14 mouse cellular contexts compared by ENCODE assay signal in genomic region chr12:24712396-24712795, GRCm38 (mm10). TPM values are rescaled to one million over a fixed set of nuclear protein-coding genes. Genes with fewer than 3 reads are reported as not detected.
A peak's percentile ranks its signal among the peaks of the same experiment; 100 is the strongest.
DNase-seq lines count a peak whose midpoint lies in the region; ATAC-seq and TF ChIP-seq lines count a peak whose summit lies in the region.
"Had no signal": no experiment of that assay in that cellular context is flagged by ENCODE, and none has a peak within 500 bp of the region (broad histone marks: within the 10 kb centered on the region; RNA-seq: fewer than 3 reads in every experiment).

No protein-coding gene starts in this region.

- WGBS in forebrain, embryonic 12.5 days, result 89% methylated on average over 8 of the region's 8 CpGs
- 89% methylated on average over 8 of the region's 8 CpGs for WGBS in forebrain, embryonic 13.5 days
- 55% methylated on average over 8 of the region's 8 CpGs for WGBS in lung, postnatal 0 days
- WGBS in liver, embryonic 15.5 days (ENCODE audit: insufficient replicate concordance), result 74% methylated on average over 8 of the region's 8 CpGs

- peak; percentile 39; the same call in 1 of the 2 replicates for TF ChIP-seq EP300 in lung, postnatal 0 days (IDR thresholded peaks at IDR 0.05)

- H3K4me1 ChIP-seq in forebrain, embryonic 12.5 days, result peaks cover 43% of the 10 kb centered on the region
- H3K4me1 ChIP-seq in forebrain, embryonic 13.5 days, result peaks cover 44% of the 10 kb centered on the region
- 0 out of 2 replicates have a peak, but pooled peaks cover 4% of the 10 kb centered on the region for H3K4me1 ChIP-seq in lung, postnatal 0 days (ENCODE audit: insufficient read depth, low read depth, low read length)
- peaks cover 85% of the 10 kb centered on the region for H3K4me1 ChIP-seq in liver, embryonic 15.5 days (replicated peaks)

- DNase-seq in lung, postnatal 0 days (ENCODE audit: low spot score), result peak; percentile 45
- DNase-seq in lung, postnatal 25 days (ENCODE audit: low spot score), result no peak
- peak; percentile 63 for DNase-seq in ZHBTc4 (ENCODE audit: low read depth, low spot score)
- DNase-seq in urinary bladder, postnatal 4 days (ENCODE audit: low spot score in 2 of 2), result no peak
- DNase-seq: B cell, adult 2 months; cerebellum, postnatal 10 days; heart, adult 18-20 months; kidney, postnatal 10 days; right cerebral cortex, postnatal 25 days had no signal

- ATAC-seq in forebrain, embryonic 12.5 days (ENCODE audit: low FRiP score), result no peak
- no peak for ATAC-seq in forebrain, embryonic 13.5 days
- ATAC-seq in lung, postnatal 0 days, result peak; percentile 27; the same call in 1 of the 2 replicates
- no peak for ATAC-seq in liver, embryonic 15.5 days (ENCODE audit: insufficient read depth)
- ATAC-seq in erythroid progenitor cell, adult 5-6 weeks (replicated peaks; ENCODE audit: low FRiP score, poor library complexity, severe bottlenecking), result no peak

- TF ChIP-seq CTCF in lung, postnatal 0 days (IDR thresholded peaks at IDR 0.05), result no peak

- peaks cover 43% of the 10 kb centered on the region for H3K36me3 ChIP-seq in forebrain, embryonic 12.5 days (replicated peaks)
- H3K36me3 ChIP-seq in forebrain, embryonic 13.5 days (ENCODE audit: poor library complexity, severe bottlenecking), result peaks cover 44% of the 10 kb centered on the region
- H3K36me3 ChIP-seq in lung, postnatal 0 days (ENCODE audit: insufficient read depth, low read length), result no peaks in the 10 kb centered on the region
- peaks cover 77% of the 10 kb centered on the region for H3K36me3 ChIP-seq in liver, embryonic 15.5 days (replicated peaks)

- H3K9ac ChIP-seq in forebrain, embryonic 12.5 days, result no peak overlapping the region
- no peak overlapping the region for H3K9ac ChIP-seq in forebrain, embryonic 13.5 days
- no peak overlapping the region for H3K9ac ChIP-seq in lung, postnatal 0 days (replicated peaks; ENCODE audit: low read depth)
- H3K9ac ChIP-seq in liver, embryonic 15.5 days, result peak overlapping the region; percentile 89; the same call in 1 of the 2 replicates
- H3K9ac ChIP-seq: neural tube, embryonic 12.5 days had no signal

- no peak overlapping the region for H3K27ac ChIP-seq in forebrain, embryonic 12.5 days
- H3K27ac ChIP-seq in forebrain, embryonic 13.5 days, result no peak overlapping the region
- no peak overlapping the region for H3K27ac ChIP-seq in lung, postnatal 0 days (ENCODE audit: low read length)
- H3K27ac ChIP-seq in liver, embryonic 15.5 days (replicated peaks), result peak overlapping the region; percentile 43; the same call in 1 of the 2 replicates
- H3K27ac ChIP-seq: neural tube, embryonic 12.5 days had no signal

- no peak overlapping the region for H3K4me3 ChIP-seq in forebrain, embryonic 12.5 days (replicated peaks)
- H3K4me3 ChIP-seq in forebrain, embryonic 13.5 days, result no peak overlapping the region
- H3K4me3 ChIP-seq in lung, postnatal 0 days (ENCODE audit: low read depth, low read length), result no peak overlapping the region
- H3K4me3 ChIP-seq in liver, embryonic 15.5 days (replicated peaks), result peak overlapping the region; percentile 89
- H3K4me3 ChIP-seq: neural tube, embryonic 12.5 days had no signal

- 0 out of 2 replicates have a peak overlapping the region, but pooled peaks have one; percentile 71 for H3K4me2 ChIP-seq in forebrain, embryonic 12.5 days
- H3K4me2 ChIP-seq in forebrain, embryonic 13.5 days, result no peak overlapping the region
- no peak overlapping the region for H3K4me2 ChIP-seq in lung, postnatal 0 days (replicated peaks; ENCODE audit: low read depth, low read length)
- peak overlapping the region; percentile 76 for H3K4me2 ChIP-seq in liver, embryonic 15.5 days

- no peaks in the 10 kb centered on the region for H3K27me3 ChIP-seq in forebrain, embryonic 12.5 days
- no peaks in the 10 kb centered on the region for H3K27me3 ChIP-seq in forebrain, embryonic 13.5 days
- H3K27me3 ChIP-seq in lung, postnatal 0 days (replicated peaks; ENCODE audit: insufficient read depth, low read length), result no peaks in the 10 kb centered on the region
- no peaks in the 10 kb centered on the region for H3K27me3 ChIP-seq in liver, embryonic 15.5 days
- H3K27me3 ChIP-seq: neural tube, embryonic 12.5 days had no signal

- no peaks in the 10 kb centered on the region for H3K9me3 ChIP-seq in forebrain, embryonic 12.5 days
- H3K9me3 ChIP-seq in forebrain, embryonic 13.5 days (replicated peaks), result no peaks in the 10 kb centered on the region
- no peaks in the 10 kb centered on the region for H3K9me3 ChIP-seq in lung, postnatal 0 days (ENCODE audit: low read length)
- H3K9me3 ChIP-seq in liver, embryonic 15.5 days (replicated peaks), result no peaks in the 10 kb centered on the region
- H3K9me3 ChIP-seq: neural tube, embryonic 12.5 days had no signal

RNA-seq across cellular contexts. Expression of gene Rrm2, which starts 4.4 kb away (rescaled TPM):
- polyA plus RNA-seq in forebrain, embryonic 12.5 days (2016; fragmentation: Nextera tagmentation; extraction: Ambion mirVana), result 525 and 536 TPM in 2 replicates
- polyA plus RNA-seq in forebrain, embryonic 13.5 days (2015; fragmentation: Nextera tagmentation; extraction: Ambion mirVana), result 405 and 421 TPM in 2 replicates
- 16.3 and 20.7 TPM in 2 replicates for polyA plus RNA-seq in lung, postnatal 0 days (2015; fragmentation: Nextera tagmentation; extraction: Ambion mirVana)
- 444 and 469 TPM in 2 replicates for polyA plus RNA-seq in liver, embryonic 15.5 days (2015; fragmentation: Nextera tagmentation; extraction: Ambion mirVana)
- 647 and 687 TPM in 2 replicates for total RNA-seq in erythroid progenitor cell, adult 5-6 weeks (2015; ENCODE audit: low replicate concordance)
- total RNA-seq in erythroid progenitor cell, adult 5-6 weeks (2017; ENCODE audit: low replicate concordance), result 662 and 846 TPM in 2 replicates

RNA-seq across cellular contexts. Expression of gene Cys1, which starts 30.8 kb away (rescaled TPM):
- 1.0 and 1.1 TPM in 2 replicates for polyA plus RNA-seq in forebrain, embryonic 12.5 days (2016; fragmentation: Nextera tagmentation; extraction: Ambion mirVana)
- 0.45 and 0.58 TPM in 2 replicates for polyA plus RNA-seq in forebrain, embryonic 13.5 days (2015; fragmentation: Nextera tagmentation; extraction: Ambion mirVana)
- polyA plus RNA-seq in lung, postnatal 0 days (2015; fragmentation: Nextera tagmentation; extraction: Ambion mirVana), result 1.7 and 2.3 TPM in 2 replicates
- polyA plus RNA-seq in liver, embryonic 15.5 days (2015; fragmentation: Nextera tagmentation; extraction: Ambion mirVana), result 0.61 and 0.76 TPM in 2 replicates
- not detected in 2 replicates for total RNA-seq in erythroid progenitor cell, adult 5-6 weeks (2015; ENCODE audit: low replicate concordance)
- total RNA-seq in erythroid progenitor cell, adult 5-6 weeks (2017; ENCODE audit: low replicate concordance), result 0.39 TPM in 1 of 2 replicates, not detected in the other

Comparison
In these comparisons a context has a peak if more than half of its experiments do, and no peak if none do; other contexts are left out.
1. H3K4me2 ChIP-seq: peak in forebrain, embryonic 12.5 days (single experiment) and liver, embryonic 15.5 days (single experiment); none in forebrain, embryonic 13.5 days (single experiment) and lung, postnatal 0 days (single experiment).
2. DNase-seq: peak in lung, postnatal 0 days (single experiment) and ZHBTc4 (single experiment); none in lung, postnatal 25 days (single experiment) and urinary bladder, postnatal 4 days (0 of 2).
3. RNA of gene Rrm2, which starts 4.4 kb away (polyA plus RNA-seq): 525 to 536 TPM in forebrain, embryonic 12.5 days, 444 to 469 TPM in liver, embryonic 15.5 days and 405 to 421 TPM in forebrain, embryonic 13.5 days; 16.3 to 20.7 TPM in lung, postnatal 0 days; every median in the first group is over 10 times any median in the second.